Mouse (Mus musculus) neural tube, embryonic 11.5 days (tissue): ENCODE data around the gene Nrp1. TPM values are rescaled to one million over a fixed set of nuclear protein-coding genes. Genes with fewer than 3 reads are reported as not detected.

ENCODE experiments used
- ATAC-seq: fragments of 200-750 bp; cut with Nextera tagmentation; 2 replicates; pipeline ENCODE4 v1.8.0; 2017; ENCODE audit warnings: moderate number of reproducible peaks, mild to moderate bottlenecking, moderate TSS enrichment, moderate library complexity; ENCODE audit not compliant: insufficient read depth, low FRiP score, low TSS enrichment
- DNase-seq: peaks from one replicate; pipeline ENCODE4 v3.0.0-alpha.2; 2015; ENCODE audit warnings: low spot score
- H3K27ac ChIP-seq: fragments of 300-500 bp; sonication (generic); 2 replicates; pipeline ENCODE4 v1.5.1; 2014; ENCODE audit warnings: low read depth, mild to moderate bottlenecking, low read length
- H3K27me3 ChIP-seq: fragments of 300-500 bp; sonication (generic); 2 replicates; pipeline ENCODE4 v1.6.1; 2014; ENCODE audit warnings: mild to moderate bottlenecking, low read length, mixed read lengths; ENCODE audit not compliant: control insufficient read depth, insufficient read depth
- H3K36me3 ChIP-seq: fragments of 300-500 bp; sonication (generic); 2 replicates; pipeline ENCODE4 v1.6.1; 2014; ENCODE audit warnings: mild to moderate bottlenecking, low read length, moderate library complexity, mixed read lengths; ENCODE audit not compliant: control insufficient read depth, insufficient read depth
- H3K4me1 ChIP-seq: fragments of 300-500 bp; sonication (generic); 2 replicates; pipeline ENCODE4 v1.6.1; 2014; ENCODE audit warnings: low read length, mixed read lengths; ENCODE audit not compliant: control insufficient read depth, insufficient read depth
- H3K4me2 ChIP-seq: fragments of 300-500 bp; sonication (generic); 2 replicates; pipeline ENCODE4 v1.6.1; 2014; ENCODE audit warnings: low read depth, mild to moderate bottlenecking, moderate library complexity
- H3K4me3 ChIP-seq: fragments of 300-500 bp; sonication (generic); 2 replicates; pipeline ENCODE4 v1.5.1; 2014; ENCODE audit warnings: low read depth, low read length
- H3K9ac ChIP-seq: fragments of 300-500 bp; sonication (generic); 2 replicates; pipeline ENCODE4 v1.6.1; 2014; ENCODE audit warnings: mild to moderate bottlenecking, low read length
- H3K9me3 ChIP-seq: fragments of 300-500 bp; sonication (generic); 2 replicates; pipeline ENCODE4 v1.6.1; 2016; ENCODE audit warnings: low read length; ENCODE audit not compliant: control insufficient read depth
- WGBS: fragments of 180-500 bp; shearing (Covaris S2); extraction: QIAGEN DNeasy Blood & Tissue Kit; methylation state at CpG from one replicate; pipeline ENCODE4 v1.1.7; 2014; 5-methylcytosine and 5-hydroxymethylcytosine counted together
- polyA plus RNA-seq: library from polyadenylated mRNA; unstranded; fragments of >200 nt; fragmentation: Nextera tagmentation; extraction: Ambion mirVana; gene quantifications from 2 replicates; pipeline ENCODE4 v1.2.1, GENCODE M21; 2014

The Nrp1 gene
- polyA plus RNA-seq, 1 experiment from 2014 or later: 84.3 TPM

GRCm38 (mm10) chr8:128375291-128375690 lies 16.9 kb downstream of the Nrp1 start:
- DNase-seq: no peak
- H3K9ac ChIP-seq: no peak overlapping the region
- no peaks in the 10 kb centered on the region for H3K36me3 ChIP-seq
- H3K27me3 ChIP-seq: no peaks in the 10 kb centered on the region
- 77% methylated on average over 4 of the region's 4 CpGs for WGBS
- no peak overlapping the region for H3K4me3 ChIP-seq
- no peak overlapping the region for H3K27ac ChIP-seq
- no peak for ATAC-seq
- H3K4me2 ChIP-seq: no peak overlapping the region
- H3K4me1 ChIP-seq: peaks cover 3% of the 10 kb centered on the region; the same call in 1 of the 2 replicates
- H3K9me3 ChIP-seq: no peaks in the 10 kb centered on the region

GRCm38 (mm10) chr8:128383176-128383575 lies 24.8 kb downstream of the Nrp1 start:
- H3K4me1 ChIP-seq: peaks cover 14% of the 10 kb centered on the region
- no peak for ATAC-seq
- no peaks in the 10 kb centered on the region for H3K27me3 ChIP-seq
- H3K4me2 ChIP-seq: no peak overlapping the region
- H3K9ac ChIP-seq: no peak overlapping the region
- H3K4me3 ChIP-seq: no peak overlapping the region
- H3K36me3 ChIP-seq: no peaks in the 10 kb centered on the region
- 39% methylated on average over 3 of the region's 3 CpGs for WGBS
- no peak for DNase-seq
- 0 out of 2 replicates have a peak overlapping the region, but pooled peaks have one; percentile 23 for H3K27ac ChIP-seq
- H3K9me3 ChIP-seq: no peaks in the 10 kb centered on the region

- Histone ChIP-seq H3K4me2 (no peak overlapping the region), H3K27ac (no peak overlapping the region), H3K36me3 (no peaks in the 10 kb centered on the region), H3K4me1 (peaks cover 11% of the 10 kb centered on the region), H3K9ac (no peak overlapping the region), H3K9me3 (no peaks in the 10 kb centered on the region), H3K4me3 (no peak overlapping the region), H3K27me3 (no peaks in the 10 kb centered on the region)
- WGBS: 76% methylated on average over 2 of the region's 2 CpGs
- no peak for ATAC-seq
- DNase-seq: no peak
These were observed 26.0 kb downstream of the Nrp1 start for GRCm38 (mm10) chr8:128384366-128384765.

GRCm38 (mm10) chr8:128384921-128385332 lies 26.5 kb downstream of the Nrp1 start:
- Histone ChIP-seq H3K27ac (no peak overlapping the region), H3K4me1 (peaks cover 11% of the 10 kb centered on the region), H3K9me3 (no peaks in the 10 kb centered on the region), H3K36me3 (no peaks in the 10 kb centered on the region), H3K4me2 (no peak overlapping the region), H3K4me3 (no peak overlapping the region), H3K9ac (no peak overlapping the region), H3K27me3 (no peaks in the 10 kb centered on the region)
- WGBS: 48% methylated on average over 5 of the region's 5 CpGs
- DNase-seq (no peak), ATAC-seq (no peak)

- Histone ChIP-seq H3K4me2 (no peak overlapping the region), H3K9me3 (no peaks in the 10 kb centered on the region), H3K9ac (no peak overlapping the region), H3K36me3 (no peaks in the 10 kb centered on the region), H3K4me3 (no peak overlapping the region), H3K27ac (no peak overlapping the region), H3K27me3 (no peaks in the 10 kb centered on the region), H3K4me1 (peaks cover 11% of the 10 kb centered on the region)
- ATAC-seq: no peak
- WGBS: 73% methylated on average over 2 of the region's 2 CpGs
- DNase-seq: no peak
These were observed 28.7 kb downstream of the Nrp1 start for GRCm38 (mm10) chr8:128386963-128387621.

- H3K27ac ChIP-seq: no peak overlapping the region
- H3K9ac ChIP-seq: no peak overlapping the region
- no peaks in the 10 kb centered on the region for H3K36me3 ChIP-seq
- H3K4me2 ChIP-seq: no peak overlapping the region
- 0 out of 2 replicates have a peak, but pooled peaks cover 3% of the 10 kb centered on the region for H3K4me1 ChIP-seq
- no peaks in the 10 kb centered on the region for H3K27me3 ChIP-seq
- no peaks in the 10 kb centered on the region for H3K9me3 ChIP-seq
- H3K4me3 ChIP-seq: no peak overlapping the region
- ATAC-seq (no peak), DNase-seq (no peak)
These were observed 32.4 kb downstream of the Nrp1 start for GRCm38 (mm10) chr8:128390759-128391158.

GRCm38 (mm10) chr8:128391182-128391760 lies 32.9 kb downstream of the Nrp1 start:
- H3K27ac ChIP-seq: no peak overlapping the region
- 0 out of 2 replicates have a peak, but pooled peaks cover 3% of the 10 kb centered on the region for H3K4me1 ChIP-seq
- no peaks in the 10 kb centered on the region for H3K27me3 ChIP-seq
- DNase-seq: no peak
- no peaks in the 10 kb centered on the region for H3K36me3 ChIP-seq
- no peak overlapping the region for H3K4me3 ChIP-seq
- no peak overlapping the region for H3K4me2 ChIP-seq
- 77% methylated on average over 4 of the region's 4 CpGs for WGBS
- ATAC-seq: no peak
- no peak overlapping the region for H3K9ac ChIP-seq
- no peaks in the 10 kb centered on the region for H3K9me3 ChIP-seq

- Histone ChIP-seq H3K4me1 (peaks cover 5% of the 10 kb centered on the region; the same call in 1 of the 2 replicates), H3K9ac (no peak overlapping the region), H3K27me3 (no peaks in the 10 kb centered on the region), H3K27ac (no peak overlapping the region), H3K9me3 (no peaks in the 10 kb centered on the region), H3K4me2 (no peak overlapping the region), H3K36me3 (no peaks in the 10 kb centered on the region), H3K4me3 (no peak overlapping the region)
- 67% methylated on average over 5 of the region's 5 CpGs for WGBS
- ATAC-seq (no peak), DNase-seq (no peak)
These were observed 36.3 kb downstream of the Nrp1 start for GRCm38 (mm10) chr8:128394671-128395193.

GRCm38 (mm10) chr8:128396968-128397367 lies 38.6 kb downstream of the Nrp1 start:
- ATAC-seq (no peak), DNase-seq (no peak)
- Histone ChIP-seq H3K4me1 (peaks cover 5% of the 10 kb centered on the region; the same call in 1 of the 2 replicates), H3K27ac (no peak overlapping the region), H3K4me2 (no peak overlapping the region), H3K9me3 (no peaks in the 10 kb centered on the region), H3K9ac (no peak overlapping the region), H3K4me3 (no peak overlapping the region), H3K36me3 (no peaks in the 10 kb centered on the region), H3K27me3 (no peaks in the 10 kb centered on the region)
- WGBS: 29% methylated on average over 7 of the region's 7 CpGs
